Mouse (Mus musculus) lung, postnatal 14 days (tissue): ENCODE results near the gene Poc1a.

Experiments
- DNase-seq: peaks from one replicate; pipeline ENCODE4 v3.0.0; 2021

Poc1a gene

GRCm38 (mm10) chr9:106265358-106266075 lies 15.3 kb upstream of the Poc1a start:
- no peak for DNase-seq

- no peak for DNase-seq
These were observed 13.8 kb upstream of the Poc1a start for GRCm38 (mm10) chr9:106266936-106267657.

- no peak for DNase-seq
These were observed 12.4 kb upstream of the Poc1a start for GRCm38 (mm10) chr9:106268421-106268820.

DNA sequence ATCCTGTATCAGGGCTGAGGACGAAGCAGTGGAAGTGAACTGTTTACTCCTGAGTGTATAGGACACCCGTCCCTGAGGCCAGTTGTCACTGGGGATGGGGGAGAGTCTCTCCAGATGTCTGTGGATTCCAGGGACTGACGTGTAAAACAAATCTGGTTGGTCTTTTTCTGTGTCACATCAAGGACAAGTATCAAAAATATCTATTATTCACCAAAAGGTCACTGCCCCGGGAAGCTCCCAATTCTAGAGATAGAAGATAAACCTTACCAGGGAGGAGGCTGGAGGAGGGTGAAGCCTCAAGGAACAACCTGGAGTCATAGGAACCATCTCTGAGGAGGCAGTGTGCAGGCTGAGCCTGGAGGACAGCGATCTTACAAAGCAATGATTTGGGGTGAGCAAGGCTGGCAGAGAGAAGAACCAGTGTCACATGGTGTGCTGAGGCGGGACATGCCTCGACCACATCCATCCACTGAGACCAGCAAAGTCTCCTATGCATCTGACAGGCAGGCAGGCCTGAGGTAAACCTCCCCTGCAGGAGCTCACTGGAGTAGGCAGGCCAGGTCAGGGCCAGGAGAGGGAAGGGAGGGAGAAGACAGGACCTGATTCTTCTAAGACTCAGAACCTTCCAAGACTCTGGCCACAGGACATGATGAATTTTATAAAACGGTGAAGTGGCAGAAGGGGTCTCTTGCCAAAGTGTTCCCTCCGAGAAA lies 11.6 kb upstream of the Poc1a start:
- no peak for DNase-seq

DNA sequence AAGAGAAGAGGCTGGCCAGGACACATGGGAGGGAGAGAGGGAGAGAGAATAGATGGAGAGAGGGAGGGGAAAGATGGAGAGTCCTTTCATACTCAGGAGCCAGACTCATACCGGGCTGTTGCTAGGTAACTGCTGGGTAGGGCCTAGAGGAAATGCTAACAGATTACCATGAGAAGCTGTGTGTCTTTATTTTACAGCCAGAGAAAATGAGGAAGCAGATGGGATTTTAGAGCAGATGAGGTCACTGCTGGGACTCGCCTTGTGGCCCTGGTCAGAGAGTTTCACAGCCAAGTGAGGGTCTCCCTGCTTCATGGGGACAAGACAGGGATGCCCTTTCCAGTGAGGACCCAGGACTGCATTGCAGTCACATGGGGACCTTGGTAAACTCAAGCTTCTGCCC lies 11.0 kb upstream of the Poc1a start:
- no peak for DNase-seq

- no peak for DNase-seq
These were observed 10.2 kb upstream of the Poc1a start for GRCm38 (mm10) chr9:106270656-106271055.

DNA sequence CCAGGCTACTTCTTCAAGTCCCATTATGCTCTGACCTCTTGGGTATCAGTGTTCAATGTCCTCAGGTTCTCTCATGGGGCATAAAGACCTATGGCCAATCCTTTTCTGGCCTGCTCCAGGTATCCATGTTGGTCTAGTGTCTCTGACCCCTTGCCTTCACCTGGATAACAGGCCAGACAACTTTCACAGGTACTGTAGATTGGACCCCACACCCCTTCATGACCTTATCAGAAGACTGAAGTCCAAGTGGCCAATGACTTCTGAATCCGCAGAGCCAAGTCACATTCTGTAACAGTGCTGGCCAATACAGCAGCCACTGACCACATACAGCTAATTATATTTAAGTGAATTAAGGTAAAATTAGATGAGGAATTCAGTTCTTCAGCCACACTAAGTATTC lies 8.6 kb upstream of the Poc1a start:
- no peak for DNase-seq

GRCm38 (mm10) chr9:106273276-106273675 lies 7.6 kb upstream of the Poc1a start:
- DNase-seq, result no peak

DNA sequence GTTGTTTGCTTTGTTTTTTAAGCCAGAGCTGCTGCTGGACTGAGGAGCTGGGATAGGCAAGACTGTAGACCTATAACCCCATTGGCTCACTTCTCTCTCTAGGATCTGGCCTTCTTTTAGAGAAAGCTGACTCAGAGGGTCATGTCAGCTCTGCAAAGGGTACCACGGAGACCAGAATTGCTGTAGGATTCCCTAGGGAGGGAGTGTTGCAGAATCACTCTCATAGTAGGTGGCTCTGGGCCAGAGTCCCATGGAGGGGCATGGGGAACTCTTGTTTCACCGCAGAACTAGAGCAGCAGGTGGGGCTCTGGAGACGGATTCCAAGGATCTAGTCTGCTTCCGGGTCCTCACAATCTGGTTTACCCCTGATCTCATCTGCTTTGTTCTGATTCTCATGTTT lies 7.1 kb upstream of the Poc1a start:
- no peak for DNase-seq

DNA sequence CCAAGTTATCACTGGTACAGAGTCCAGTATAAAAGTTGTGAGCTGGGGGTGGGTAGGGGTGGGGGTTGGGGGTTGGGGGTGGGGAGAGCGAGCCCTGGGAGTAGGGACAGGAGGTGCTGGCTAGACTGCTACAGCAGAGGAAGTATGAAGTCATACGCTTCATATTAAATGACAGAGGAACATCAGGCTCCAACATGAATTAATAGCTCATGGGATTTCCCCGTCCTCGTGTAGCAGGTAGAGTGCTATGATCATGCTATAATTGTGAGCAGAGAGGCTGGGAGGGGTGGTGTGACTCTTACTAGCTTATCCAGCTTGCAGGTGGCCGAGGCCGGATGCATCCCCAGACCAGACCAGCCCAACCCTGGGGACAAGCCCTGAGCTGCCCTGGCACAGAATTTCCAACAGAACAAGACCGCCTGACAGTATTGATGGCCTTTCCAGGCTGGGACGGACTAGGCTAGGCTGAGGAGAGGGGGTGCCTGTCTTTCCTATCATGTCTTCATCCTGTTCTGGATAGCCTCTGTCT lies 6.1 kb upstream of the Poc1a start:
- DNase-seq, result no peak

DNA sequence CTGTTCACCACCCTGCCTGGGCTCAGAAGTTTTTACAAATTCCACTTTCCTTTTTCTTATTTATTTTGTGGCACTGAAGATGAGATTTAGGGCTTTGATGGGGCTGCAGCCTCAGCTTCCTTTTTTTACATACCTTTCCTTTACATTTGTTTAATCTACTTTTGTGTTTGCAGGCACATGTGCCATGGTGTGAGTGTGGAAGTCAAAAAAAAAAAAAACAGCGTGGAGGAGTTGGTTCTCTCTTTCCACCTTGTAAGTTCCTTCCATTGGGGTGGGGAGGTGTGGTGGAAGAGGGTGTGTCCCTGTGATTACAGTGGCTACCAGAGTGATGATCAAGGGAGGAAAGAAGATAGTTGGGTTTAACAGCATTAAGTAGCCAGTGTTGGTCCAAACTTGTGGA lies 5.1 kb upstream of the Poc1a start:
- DNase-seq, result no peak

DNA sequence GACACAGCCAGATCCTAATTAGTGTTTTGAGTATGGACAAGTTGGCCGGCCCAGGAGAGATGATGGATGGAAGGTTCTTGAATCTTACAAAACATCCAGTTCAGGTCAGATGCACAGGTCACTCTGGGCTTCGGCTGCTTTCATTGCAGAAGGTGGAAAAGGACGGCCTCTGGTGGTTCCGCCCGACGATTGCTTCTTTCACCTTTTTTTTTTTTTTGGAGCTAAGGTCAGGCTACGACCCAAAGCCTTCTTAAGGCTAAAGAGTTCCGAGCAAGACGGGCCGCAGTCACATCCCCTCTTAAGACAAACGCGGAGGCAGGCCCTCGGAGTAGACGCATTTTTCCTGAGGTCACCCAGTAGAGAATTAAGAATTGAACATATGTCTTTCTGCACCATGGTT lies 475 bp upstream of the Poc1a start:
- DNase-seq, result peak; percentile 71

DNA sequence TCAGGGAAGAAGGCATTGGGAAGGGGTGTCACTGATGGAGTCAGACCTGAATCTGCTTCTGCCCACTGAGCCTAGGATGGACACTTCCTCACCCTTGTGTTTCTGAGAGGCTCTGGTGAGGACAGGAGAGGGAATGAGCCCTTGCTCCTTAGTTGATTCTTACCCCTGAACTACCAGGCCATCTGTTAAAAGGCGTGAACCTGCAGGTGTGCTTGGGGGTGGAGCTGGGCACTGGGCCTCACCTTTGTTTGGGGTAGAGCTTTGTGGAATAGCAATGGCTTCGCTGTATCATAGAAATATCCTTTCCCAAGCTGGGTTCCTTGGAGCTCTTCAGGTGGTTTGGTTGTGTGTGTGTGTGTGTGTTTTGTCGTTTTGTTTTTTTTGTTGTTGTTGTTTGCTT lies 1.2 kb downstream of the Poc1a start:
- no peak for DNase-seq

GRCm38 (mm10) chr9:106287165-106287564 lies 6.3 kb downstream of the Poc1a start:
- DNase-seq, result no peak

DNA sequence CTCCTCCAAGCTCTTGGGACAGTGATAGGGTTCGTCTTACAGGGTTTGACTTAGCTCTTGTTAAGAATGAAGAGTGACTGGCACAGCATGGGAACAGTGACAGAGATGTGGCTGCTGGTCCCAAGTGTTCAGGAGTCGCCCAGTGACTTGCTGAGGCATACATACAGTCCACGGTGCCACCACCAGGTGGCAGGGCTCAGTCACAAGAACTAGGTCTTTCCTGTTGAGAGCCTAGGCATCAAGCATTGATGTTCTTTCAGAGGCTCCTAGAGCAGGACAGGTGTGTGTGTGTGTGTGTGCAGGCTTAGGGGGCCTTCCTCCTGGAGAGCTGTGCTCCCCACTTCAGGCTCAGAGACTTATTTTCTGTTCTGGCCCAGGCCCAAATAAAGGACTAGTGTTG lies 8.0 kb downstream of the Poc1a start:
- DNase-seq, result peak; percentile 87

DNA sequence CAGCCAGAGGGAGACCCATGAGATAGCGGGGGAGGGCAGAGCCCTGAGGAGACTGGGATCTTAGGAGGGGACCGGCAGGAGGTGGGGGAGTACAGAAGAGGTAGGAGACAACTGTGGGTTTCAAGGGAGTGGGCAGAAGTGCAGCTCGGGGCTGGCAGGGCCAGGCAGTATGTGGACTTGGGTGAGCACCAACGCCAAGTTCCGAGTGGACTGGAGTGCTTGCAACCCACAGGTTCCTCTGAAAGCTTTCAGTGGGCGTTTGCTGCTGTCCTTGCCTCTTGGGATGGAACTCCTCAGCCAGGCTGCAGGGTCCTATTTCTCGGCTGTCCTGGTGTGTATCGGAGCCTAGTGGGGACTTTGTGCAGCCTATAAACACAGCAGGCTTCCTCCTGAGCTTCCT lies 9.0 kb downstream of the Poc1a start:
- no peak for DNase-seq

GRCm38 (mm10) chr9:106290636-106291122 lies 9.8 kb downstream of the Poc1a start:
- peak; percentile 26 for DNase-seq

DNA sequence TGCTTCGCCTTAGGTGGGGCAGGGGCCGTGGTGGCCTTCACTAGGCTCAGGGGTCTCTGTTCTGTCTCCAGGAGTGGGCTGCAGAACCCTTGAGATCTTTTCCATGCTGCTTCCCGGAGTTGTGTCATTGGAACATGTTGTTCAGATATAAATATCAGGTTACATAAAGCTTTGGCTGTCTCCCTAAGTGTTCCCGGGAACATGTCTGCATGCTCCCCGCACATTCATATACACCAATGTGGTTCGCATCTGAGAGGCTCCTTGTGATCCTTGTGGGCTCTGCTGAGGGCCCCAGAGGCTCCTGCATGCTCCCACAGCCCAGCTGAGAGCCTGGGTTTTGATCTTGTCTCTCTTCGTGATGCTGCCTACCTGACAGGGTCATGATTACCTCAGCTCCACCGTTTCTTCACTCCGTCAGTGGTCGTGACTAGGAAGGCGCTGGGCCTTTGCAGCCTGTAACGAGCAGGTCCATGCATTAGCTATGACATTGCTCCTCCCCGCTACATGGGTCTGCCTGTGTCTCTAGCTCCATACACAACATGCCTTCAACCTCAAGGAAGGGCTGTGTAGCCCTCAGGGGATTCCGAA lies 12.8 kb downstream of the Poc1a start:
- no peak for DNase-seq

- no peak for DNase-seq
These were observed 15.8 kb downstream of the Poc1a start for GRCm38 (mm10) chr9:106296637-106297174.

GRCm38 (mm10) chr9:106300176-106300803 lies 19.4 kb downstream of the Poc1a start:
- DNase-seq, result no peak

- DNase-seq, result no peak
These were observed 20.1 kb downstream of the Poc1a start for GRCm38 (mm10) chr9:106300949-106301348.

DNA sequence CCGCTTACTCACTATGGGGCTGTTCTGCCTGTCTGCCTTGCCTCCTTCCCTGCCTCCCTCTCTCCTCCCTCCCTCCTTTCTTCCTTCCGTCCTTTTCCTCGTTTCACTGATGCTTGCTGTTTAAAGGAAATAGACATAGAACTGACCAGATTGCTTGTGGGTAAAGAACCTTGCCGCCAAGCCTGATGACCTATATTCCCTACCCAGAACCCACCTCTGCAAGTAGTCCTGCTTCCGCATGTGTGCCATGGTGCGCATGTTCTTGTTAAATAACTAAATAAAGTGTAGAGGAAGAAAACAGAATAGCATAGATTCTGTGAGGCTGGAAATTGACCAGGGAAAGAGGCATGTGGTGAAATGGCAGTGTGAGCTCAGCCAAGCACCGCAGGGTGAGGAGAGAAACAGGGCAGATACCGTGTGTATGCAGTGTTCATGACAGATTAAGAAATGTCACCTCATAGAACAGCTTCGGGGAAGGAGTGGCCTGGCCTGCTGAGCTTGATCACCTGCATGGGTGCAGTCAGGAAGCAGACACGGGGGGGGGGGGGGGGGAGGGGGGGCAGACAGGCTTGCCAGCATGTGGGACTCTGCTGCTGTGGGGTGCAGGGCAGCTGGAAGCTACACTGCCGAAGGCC lies 20.7 kb downstream of the Poc1a start:
- no peak for DNase-seq
